Mouse (Mus musculus) heart, postnatal 0 days (tissue): ENCODE data around the gene Crabp1.

Experiments used
- CTCF ChIP-seq: IDR thresholded peaks from 2 replicates; pipeline ENCODE4 v1.5.1; 2016; ENCODE audit warnings: antibody characterized with exemption, control low read depth, low read depth
- EP300 ChIP-seq: IDR thresholded peaks from 2 replicates; pipeline ENCODE4 v1.6.1; 2016; ENCODE audit warnings: antibody characterized with exemption, low read depth

GRCm38 (mm10) chr9:54776451-54776982 is 12.0 kb downstream of the Crabp1 start:
- no peak for TF ChIP-seq CTCF
- TF ChIP-seq EP300 = no peak
